Mouse (Mus musculus) midbrain, embryonic 15.5 days (tissue): ENCODE data around the gene Casq2. TPM values are rescaled to one million over a fixed set of nuclear protein-coding genes. Genes with fewer than 3 reads are reported as not detected.

Source experiments
- ATAC-seq: fragments of 200-750 bp; cut with Nextera tagmentation; replicated peaks from 2 replicates; pipeline ENCODE4 v1.8.0; 2017; ENCODE audit warnings: moderate TSS enrichment
- H3K27ac ChIP-seq: fragments of 300-500 bp; sonication (generic); 2 replicates; pipeline ENCODE4 v1.5.1; 2015; ENCODE audit warnings: mild to moderate bottlenecking, inconsistent platforms
- H3K27me3 ChIP-seq: fragments of 300-500 bp; sonication (generic); replicated peaks from 2 replicates; pipeline ENCODE4 v1.6.1; 2015; ENCODE audit warnings: inconsistent platforms
- H3K36me3 ChIP-seq: fragments of 300-500 bp; sonication (generic); replicated peaks from 2 replicates; pipeline ENCODE4 v1.6.1; 2015; ENCODE audit warnings: inconsistent platforms
- H3K4me1 ChIP-seq: fragments of 300-500 bp; sonication (generic); 2 replicates; pipeline ENCODE4 v1.6.1; 2015; ENCODE audit warnings: inconsistent platforms
- H3K4me2 ChIP-seq: fragments of 300-500 bp; sonication (generic); 2 replicates; pipeline ENCODE4 v1.6.1; 2015; ENCODE audit warnings: inconsistent platforms, mild to moderate bottlenecking, moderate library complexity
- H3K4me3 ChIP-seq: fragments of 300-500 bp; sonication (generic); 2 replicates; pipeline ENCODE4 v1.5.1; 2015; ENCODE audit warnings: mild to moderate bottlenecking, inconsistent platforms
- H3K9ac ChIP-seq: fragments of 300-500 bp; sonication (generic); 2 replicates; pipeline ENCODE4 v1.6.1; 2015; ENCODE audit warnings: mild to moderate bottlenecking, inconsistent platforms
- H3K9me3 ChIP-seq: fragments of 300-500 bp; sonication (generic); 2 replicates; pipeline ENCODE4 v1.6.1; 2016; ENCODE audit warnings: inconsistent platforms
- whole genome bisulfite sequencing: fragments of 180-500 bp; shearing (Covaris S2); methylation state at CpG from one replicate; pipeline ENCODE4 v1.1.7; 2015; ENCODE audit warnings: mixed read lengths; 5-methylcytosine and 5-hydroxymethylcytosine counted together
- polyA plus RNA-seq: library from polyadenylated mRNA; unstranded; fragments of >200 nt; fragmentation: Nextera tagmentation; extraction: Ambion mirVana; gene quantifications from 2 replicates; pipeline ENCODE4 v1.2.1, GENCODE M21; 2015

The Casq2 gene
- polyA plus RNA-seq, 1 experiment from 2014 or later, result 0.25 TPM

DNA sequence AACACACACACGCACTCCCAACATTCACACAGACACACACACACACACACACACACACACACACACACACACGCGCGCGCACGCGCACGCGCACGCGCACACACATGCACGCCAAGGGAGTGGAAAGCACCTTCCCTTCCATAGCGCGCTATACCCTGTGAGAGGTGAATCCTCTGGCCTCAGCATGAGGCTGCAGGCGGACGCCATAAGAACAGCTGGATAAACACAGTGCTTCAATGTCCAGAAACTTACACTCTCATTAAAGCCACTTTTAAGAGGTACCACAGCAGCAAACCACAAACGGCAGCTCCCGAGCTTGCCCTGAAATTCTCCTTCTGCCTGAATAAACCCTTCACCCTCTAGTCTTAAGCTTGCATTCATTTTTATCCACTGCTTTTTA lies 89.5 kb downstream of the Casq2 start:
- H3K9me3 ChIP-seq, result no peaks in the 10 kb centered on the region
- H3K9ac ChIP-seq, result no peak overlapping the region
- H3K27ac ChIP-seq, result no peak overlapping the region
- ATAC-seq, result no peak
- 92% methylated on average over 17 of the region's 18 CpGs for WGBS
- H3K4me3 ChIP-seq, result no peak overlapping the region
- H3K27me3 ChIP-seq, result no peaks in the 10 kb centered on the region
- H3K4me2 ChIP-seq, result no peak overlapping the region
- no peaks in the 10 kb centered on the region for H3K4me1 ChIP-seq
- H3K36me3 ChIP-seq, result no peaks in the 10 kb centered on the region

GRCm38 (mm10) chr3:102176116-102176515 lies 89.9 kb downstream of the Casq2 start:
- WGBS, result 88% methylated on average over 5 of the region's 5 CpGs
- ATAC-seq, result no peak
- H3K4me1 ChIP-seq, result no peaks in the 10 kb centered on the region
- no peak overlapping the region for H3K27ac ChIP-seq
- no peaks in the 10 kb centered on the region for H3K36me3 ChIP-seq
- H3K9me3 ChIP-seq, result no peaks in the 10 kb centered on the region
- no peak overlapping the region for H3K4me3 ChIP-seq
- H3K27me3 ChIP-seq, result no peaks in the 10 kb centered on the region
- H3K9ac ChIP-seq, result no peak overlapping the region
- H3K4me2 ChIP-seq, result no peak overlapping the region

DNA sequence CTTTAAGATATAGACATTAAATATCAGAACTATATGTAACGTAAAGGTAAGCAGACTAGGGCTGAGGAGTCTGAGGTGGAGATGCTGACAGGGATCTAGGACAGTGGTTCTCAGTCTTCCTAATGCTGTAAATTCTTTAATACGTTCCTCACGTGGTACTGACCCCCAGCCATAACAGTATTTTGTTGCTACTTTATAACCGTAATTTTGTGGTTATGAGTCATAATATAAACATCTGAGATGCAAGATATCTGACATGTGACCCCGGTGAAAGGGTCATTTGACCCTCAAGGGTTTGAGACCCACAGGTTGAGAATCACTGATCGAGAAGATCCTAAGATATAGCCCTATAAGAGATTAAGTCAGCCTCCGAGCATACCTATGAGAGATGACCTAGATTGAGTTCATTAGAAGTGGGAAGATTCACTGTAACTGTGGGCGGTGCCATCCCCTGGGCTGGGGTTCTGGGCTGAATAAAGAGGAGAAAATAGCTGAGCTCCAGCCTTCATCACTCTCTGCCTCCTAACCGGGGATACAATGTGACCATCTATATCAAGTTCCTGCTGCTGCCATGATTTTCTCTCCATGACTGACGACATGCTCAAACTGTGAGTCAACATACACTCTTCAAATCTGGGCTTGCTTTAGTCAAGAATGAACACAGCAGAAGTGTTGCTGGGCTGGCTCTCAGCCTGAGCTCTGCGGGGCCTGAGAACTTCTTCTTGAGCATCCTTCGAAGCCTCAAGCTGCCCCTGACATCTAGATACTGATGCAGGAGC lies 91.8 kb downstream of the Casq2 start:
- Histone ChIP-seq H3K4me3 (no peak overlapping the region), H3K9ac (no peak overlapping the region), H3K9me3 (no peaks in the 10 kb centered on the region), H3K27ac (no peak overlapping the region), H3K27me3 (no peaks in the 10 kb centered on the region), H3K4me1 (no peaks in the 10 kb centered on the region), H3K36me3 (no peaks in the 10 kb centered on the region), H3K4me2 (no peak overlapping the region)
- ATAC-seq, result no peak
- 95% methylated on average over 12 of the region's 12 CpGs for WGBS

DNA sequence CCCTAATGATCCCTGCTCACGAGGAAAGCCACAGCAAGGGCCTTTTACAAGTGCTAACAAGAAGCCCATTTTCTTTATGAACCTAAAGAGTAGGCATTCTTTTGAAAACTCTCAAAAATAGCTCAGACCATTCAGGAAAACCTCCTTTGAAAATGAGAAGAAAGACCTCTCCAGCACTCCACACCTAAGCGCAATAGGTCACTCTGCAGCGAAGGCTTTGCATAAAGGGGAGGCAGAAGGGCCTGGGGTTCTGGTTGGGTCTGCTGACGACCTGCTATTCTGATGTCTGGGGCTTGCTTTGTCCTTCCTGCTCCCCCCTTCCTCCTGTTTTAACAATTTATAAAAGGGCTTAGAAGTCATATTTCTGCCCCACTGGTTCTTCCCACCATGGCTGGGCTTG lies 93.7 kb downstream of the Casq2 start:
- ATAC-seq, result peak; percentile 62; the same call in 1 of the 2 replicates
- no peaks in the 10 kb centered on the region for H3K9me3 ChIP-seq
- WGBS, result 57% methylated on average over 4 of the region's 4 CpGs

GRCm38 (mm10) chr3:102180746-102181145 lies 94.5 kb downstream of the Casq2 start:
- Histone ChIP-seq H3K27me3 (no peaks in the 10 kb centered on the region), H3K27ac (no peak overlapping the region), H3K4me1 (no peaks in the 10 kb centered on the region), H3K4me3 (no peak overlapping the region), H3K9me3 (no peaks in the 10 kb centered on the region), H3K4me2 (no peak overlapping the region), H3K36me3 (no peaks in the 10 kb centered on the region), H3K9ac (no peak overlapping the region)
- ATAC-seq, result no peak
- 76% methylated on average over 7 of the region's 7 CpGs for WGBS

More for the DNA sequence above, 93.7 kb downstream of the Casq2 start:
- Histone ChIP-seq H3K27me3 (no peaks in the 10 kb centered on the region), H3K4me3 (no peak overlapping the region), H3K36me3 (no peaks in the 10 kb centered on the region), H3K27ac (no peak overlapping the region), H3K9ac (no peak overlapping the region), H3K4me2 (no peak overlapping the region), H3K4me1 (no peaks in the 10 kb centered on the region)

DNA sequence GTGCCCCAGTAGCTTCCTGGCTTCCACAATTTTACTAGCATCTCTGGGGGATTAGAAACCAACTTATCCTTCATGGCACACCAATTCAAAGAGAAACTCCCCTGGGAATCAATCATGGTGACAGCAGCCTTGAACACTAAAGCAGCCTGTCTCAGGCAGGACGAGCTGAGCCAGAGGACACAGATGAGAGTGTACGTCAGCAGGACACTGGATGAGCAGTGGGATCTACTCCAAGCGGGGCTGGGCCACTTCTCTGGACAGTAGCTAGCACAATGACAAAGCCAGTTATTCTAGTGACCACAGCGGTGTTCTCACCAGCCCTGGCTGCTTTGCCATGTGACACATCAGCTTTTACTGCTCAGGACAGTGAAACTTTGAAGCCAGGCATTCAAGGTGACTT lies 95.0 kb downstream of the Casq2 start:
- Histone ChIP-seq H3K4me3 (no peak overlapping the region), H3K9me3 (no peaks in the 10 kb centered on the region), H3K27ac (no peak overlapping the region), H3K36me3 (no peaks in the 10 kb centered on the region), H3K27me3 (no peaks in the 10 kb centered on the region), H3K4me1 (no peaks in the 10 kb centered on the region), H3K9ac (no peak overlapping the region), H3K4me2 (no peak overlapping the region)
- 85% methylated on average over 4 of the region's 4 CpGs for WGBS
- no peak for ATAC-seq

DNA sequence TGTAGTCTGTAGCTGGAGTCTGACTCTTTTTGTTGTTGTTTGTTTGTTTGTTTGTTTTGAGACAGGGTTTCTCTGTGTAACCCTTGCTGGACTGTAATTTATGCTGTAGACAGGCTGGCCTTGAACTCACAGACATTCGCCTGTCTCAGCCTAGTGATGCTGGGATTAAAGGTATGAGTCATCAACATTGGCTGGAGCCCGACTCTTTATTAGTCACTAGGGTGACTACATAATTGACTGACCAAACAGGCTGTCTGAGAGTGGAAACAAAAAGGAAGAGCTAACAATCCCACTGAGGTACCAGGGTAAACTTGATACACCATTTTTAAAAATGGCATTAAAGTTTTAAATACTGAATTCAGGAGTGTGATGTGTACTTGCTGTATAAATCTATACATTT lies 96.4 kb downstream of the Casq2 start:
- Histone ChIP-seq H3K36me3 (no peaks in the 10 kb centered on the region), H3K27me3 (no peaks in the 10 kb centered on the region), H3K4me1 (no peaks in the 10 kb centered on the region), H3K27ac (no peak overlapping the region), H3K9ac (no peak overlapping the region), H3K4me3 (no peak overlapping the region), H3K4me2 (no peak overlapping the region), H3K9me3 (no peaks in the 10 kb centered on the region)
- ATAC-seq, result no peak
- 93% methylated on average over 2 of the region's 2 CpGs for WGBS

GRCm38 (mm10) chr3:102184721-102185120 lies 98.5 kb downstream of the Casq2 start:
- H3K4me2 ChIP-seq, result no peak overlapping the region
- no peak for ATAC-seq
- no peak overlapping the region for H3K27ac ChIP-seq
- no peak overlapping the region for H3K9ac ChIP-seq
- no peaks in the 10 kb centered on the region for H3K27me3 ChIP-seq
- 81% methylated on average over 5 of the region's 5 CpGs for WGBS
- no peak overlapping the region for H3K4me3 ChIP-seq
- H3K36me3 ChIP-seq, result no peaks in the 10 kb centered on the region
- peaks cover 4% of the 10 kb centered on the region; the same call in 1 of the 2 replicates for H3K4me1 ChIP-seq
- no peaks in the 10 kb centered on the region for H3K9me3 ChIP-seq

- Histone ChIP-seq H3K27ac (no peak overlapping the region), H3K9ac (no peak overlapping the region), H3K27me3 (peaks cover 5% of the 10 kb centered on the region; the same call in 1 of the 2 replicates), H3K9me3 (no peaks in the 10 kb centered on the region), H3K4me1 (peaks cover 4% of the 10 kb centered on the region), H3K4me2 (no peak overlapping the region), H3K4me3 (no peak overlapping the region), H3K36me3 (no peaks in the 10 kb centered on the region)
- 90% methylated on average over 4 of the region's 4 CpGs for WGBS
- no peak for ATAC-seq
Measured at GRCm38 (mm10) chr3:102187401-102187800, 101.2 kb downstream of the Casq2 start.

GRCm38 (mm10) chr3:102188972-102189371 lies 102.8 kb downstream of the Casq2 start:
- 0 out of 2 replicates have a peak overlapping the region, but pooled peaks have one; percentile 14 for H3K4me2 ChIP-seq
- H3K4me3 ChIP-seq, result no peak overlapping the region
- H3K9ac ChIP-seq, result no peak overlapping the region
- H3K4me1 ChIP-seq, result peaks cover 17% of the 10 kb centered on the region
- H3K27ac ChIP-seq, result no peak overlapping the region
- no peaks in the 10 kb centered on the region for H3K36me3 ChIP-seq
- H3K27me3 ChIP-seq, result peaks cover 10% of the 10 kb centered on the region; the same call in 1 of the 2 replicates
- no peaks in the 10 kb centered on the region for H3K9me3 ChIP-seq
- WGBS, result 23% methylated on average over 6 of the region's 6 CpGs
- ATAC-seq, result no peak

GRCm38 (mm10) chr3:102190015-102190414 lies 103.8 kb downstream of the Casq2 start:
- H3K9me3 ChIP-seq, result no peaks in the 10 kb centered on the region
- ATAC-seq, result no peak
- no peaks in the 10 kb centered on the region for H3K36me3 ChIP-seq
- H3K27ac ChIP-seq, result no peak overlapping the region
- H3K4me2 ChIP-seq, result no peak overlapping the region
- 10% methylated on average over 4 of the region's 4 CpGs for WGBS
- no peak overlapping the region for H3K4me3 ChIP-seq
- H3K27me3 ChIP-seq, result peaks cover 10% of the 10 kb centered on the region; the same call in 1 of the 2 replicates
- no peak overlapping the region for H3K9ac ChIP-seq
- H3K4me1 ChIP-seq, result peaks cover 28% of the 10 kb centered on the region

DNA sequence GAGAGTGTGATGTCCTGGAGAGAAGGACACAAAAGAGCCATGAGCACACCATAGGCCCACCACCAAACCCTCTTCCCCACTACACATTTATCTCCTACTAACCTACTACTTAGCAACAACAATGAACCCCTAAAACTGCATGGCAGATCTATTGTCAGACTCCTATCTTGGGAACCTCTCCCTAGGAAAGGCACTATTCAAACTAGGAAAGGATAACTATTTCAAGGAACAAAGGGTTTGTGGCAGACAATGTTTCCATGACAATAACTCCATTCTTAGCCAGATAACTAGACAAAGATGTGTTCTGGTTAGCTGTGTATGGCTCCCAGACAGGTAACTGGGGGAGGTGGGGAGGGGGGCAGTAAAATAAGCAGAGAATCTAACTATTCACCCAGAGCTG lies 104.4 kb downstream of the Casq2 start:
- peaks cover 31% of the 10 kb centered on the region for H3K4me1 ChIP-seq
- H3K27ac ChIP-seq, result no peak overlapping the region
- H3K4me2 ChIP-seq, result no peak overlapping the region
- no peaks in the 10 kb centered on the region for H3K9me3 ChIP-seq
- no peak for ATAC-seq
- peaks cover 12% of the 10 kb centered on the region; the same call in 1 of the 2 replicates for H3K27me3 ChIP-seq
- no peaks in the 10 kb centered on the region for H3K36me3 ChIP-seq
- H3K4me3 ChIP-seq, result no peak overlapping the region
- no peak overlapping the region for H3K9ac ChIP-seq

DNA sequence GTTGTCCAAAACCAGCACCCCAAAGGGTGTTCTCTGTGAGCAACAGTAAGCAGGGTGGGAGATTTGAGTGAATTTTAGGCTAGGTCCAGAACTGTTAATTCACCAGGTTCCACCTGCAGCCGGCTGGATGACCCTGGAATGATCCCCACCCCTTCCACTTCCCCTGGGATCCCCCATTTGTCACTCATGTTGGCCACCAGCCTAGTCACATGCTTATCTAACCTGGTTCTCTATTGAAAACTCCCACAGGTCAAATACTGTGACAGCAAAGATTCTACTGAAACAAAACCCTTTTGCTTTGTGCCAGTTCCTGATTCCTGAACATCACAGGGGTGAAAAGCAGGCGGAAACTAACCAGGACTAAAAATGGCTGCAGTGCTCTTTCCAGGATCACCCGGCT lies 105.4 kb downstream of the Casq2 start:
- Histone ChIP-seq H3K4me1 (peaks cover 31% of the 10 kb centered on the region), H3K27ac (no peak overlapping the region), H3K9ac (no peak overlapping the region), H3K4me2 (no peak overlapping the region), H3K4me3 (no peak overlapping the region), H3K9me3 (no peaks in the 10 kb centered on the region), H3K27me3 (peaks cover 18% of the 10 kb centered on the region; the same call in 1 of the 2 replicates), H3K36me3 (no peaks in the 10 kb centered on the region)
- WGBS, result 80% methylated on average over 3 of the region's 3 CpGs
- no peak for ATAC-seq
